Mouse (Mus musculus): Measurements from ENCODE around the gene Svop.

- TF ChIP-seq GATA1 (IDR thresholded peaks at IDR 0.05; ENCODE audit: borderline replicate concordance, low read length): no peak
- no peak for TF ChIP-seq FLI1 (IDR thresholded peaks at IDR 0.05; ENCODE audit: low read length)
Observed at GRCm38 (mm10) chr5:114028111-114028510, 63.3 kb downstream of the Svop start.
